Mouse (Mus musculus) CH12.LX (cell line): ENCODE data around the gene Gimap9. TPM values are rescaled to one million over a fixed set of nuclear protein-coding genes. Genes with fewer than 3 reads are reported as not detected.

Experiments
- DNase-seq: peaks from one replicate; pipeline ENCODE4 v3.0.0-alpha.2; 2013; ENCODE audit errors: extremely low read depth
- H3K27ac ChIP-seq: 2 replicates; pipeline ENCODE4 v1.5.1; 2012; ENCODE audit warnings: low read depth, mild to moderate bottlenecking, control low read depth, moderate library complexity; ENCODE audit not compliant: insufficient read depth
- H3K27me3 ChIP-seq: replicated peaks from 2 replicates; pipeline ENCODE3; 2012; ENCODE audit warnings: inconsistent platforms
- H3K36me3 ChIP-seq, 2 experiments: replicated peaks in 1 of 2; 2 replicates each; pipeline versions ENCODE3 to v1.6.1; 2012; ENCODE audit warnings: inconsistent platforms in 1 of 2, low read length in 1 of 2, mild to moderate bottlenecking in 1 of 2, mixed read lengths in 1 of 2, moderate library complexity in 1 of 2; ENCODE audit not compliant: control insufficient read depth in 1 of 2, insufficient read depth in 1 of 2
- H3K4me1 ChIP-seq, 2 experiments: 2 replicates each; pipeline ENCODE4 v1.6.1; 2012; ENCODE audit warnings: inconsistent platforms in 1 of 2, moderate library complexity in 1 of 2; ENCODE audit not compliant: insufficient read depth in 2 of 2, control insufficient read depth in 1 of 2
- H3K4me2 ChIP-seq: 2 replicates; pipeline ENCODE4 v1.6.1; 2012; ENCODE audit warnings: low read depth, mild to moderate bottlenecking, control low read depth; ENCODE audit not compliant: poor library complexity, insufficient read depth, severe bottlenecking
- H3K4me3 ChIP-seq, 3 experiments: fragments of 150-350 bp in 1 of 3; sonication (generic) in 1 of 3; replicated peaks in 1 of 3; 2 replicates each; pipeline versions ENCODE3 to v1.5.1; 2011 to 2012; ENCODE audit warnings: low read depth in 2 of 3, low read length in 2 of 3, mild to moderate bottlenecking in 2 of 3, moderate library complexity in 2 of 3, control low read depth in 1 of 3, improper control_type of control experiment in 1 of 3, inconsistent platforms in 1 of 3, mixed read lengths in 1 of 3; ENCODE audit not compliant: poor library complexity in 1 of 3
- H3K79me2 ChIP-seq: replicated peaks from 2 replicates; pipeline ENCODE4 v1.6.1; 2012; ENCODE audit warnings: mild to moderate bottlenecking, moderate library complexity; ENCODE audit not compliant: control insufficient read depth, poor library complexity, insufficient read depth, severe bottlenecking; ENCODE audit errors: extremely low read depth
- H3K9ac ChIP-seq: 2 replicates; pipeline ENCODE4 v1.6.1; 2012; ENCODE audit warnings: low read depth, mild to moderate bottlenecking, control low read depth, moderate library complexity; ENCODE audit not compliant: insufficient read depth
- H3K9me3 ChIP-seq: replicated peaks from 2 replicates; pipeline ENCODE3; 2012; ENCODE audit warnings: low read length, inconsistent platforms, mixed read lengths
- BHLHE40 ChIP-seq: IDR thresholded peaks from 2 replicates; pipeline ENCODE4 v1.6.1; 2011; ENCODE audit warnings: mild to moderate bottlenecking, low read depth, low read length, improper control_type of control experiment
- CHD1 ChIP-seq: IDR thresholded peaks from 2 replicates; pipeline ENCODE4 v1.6.1; 2012; ENCODE audit warnings: low read depth, low read length, improper control_type of control experiment, inconsistent platforms
- CHD2 ChIP-seq: IDR thresholded peaks from 2 replicates; pipeline ENCODE4 v1.6.1; 2011; ENCODE audit warnings: low read length, improper control_type of control experiment
- CTCF ChIP-seq, 2 experiments: IDR thresholded peaks in 1 of 2; conservative IDR thresholded peaks in 1 of 2; 2 replicates each; pipeline ENCODE4 v1.5.1; 2011 to 2012; ENCODE audit warnings: low read depth in 2 of 2, low read length in 2 of 2, improper control_type of control experiment in 1 of 2, inconsistent platforms in 1 of 2, mild to moderate bottlenecking in 1 of 2, moderate library complexity in 1 of 2
- E2F4 ChIP-seq: IDR thresholded peaks from 2 replicates; pipeline ENCODE4 v1.6.1; 2011; ENCODE audit warnings: low read depth, low read length, improper control_type of control experiment; ENCODE audit not compliant: insufficient replicate concordance
- ELF1 ChIP-seq: IDR thresholded peaks from 2 replicates; pipeline ENCODE4 v1.6.1; 2014; ENCODE audit warnings: low read depth, mild to moderate bottlenecking, inconsistent platforms, low read length, improper control_type of control experiment
- EP300 ChIP-seq: IDR thresholded peaks from 2 replicates; pipeline ENCODE4 v1.6.1; 2011; ENCODE audit warnings: low read length, improper control_type of control experiment
- ETS1 ChIP-seq: conservative IDR thresholded peaks from 2 replicates; pipeline ENCODE4 v1.6.1; 2012; ENCODE audit warnings: low read depth, mild to moderate bottlenecking, inconsistent platforms, low read length, improper control_type of control experiment, moderate library complexity
- GABPA ChIP-seq: IDR thresholded peaks from 2 replicates; pipeline ENCODE4 v1.6.1; 2012; ENCODE audit warnings: low read depth, low read length, improper control_type of control experiment, inconsistent platforms; ENCODE audit not compliant: insufficient replicate concordance
- HCFC1 ChIP-seq: IDR thresholded peaks from 2 replicates; pipeline ENCODE4 v1.6.1; 2012; ENCODE audit warnings: low read depth, mild to moderate bottlenecking, inconsistent platforms, low read length, improper control_type of control experiment
- IRF4 ChIP-seq: IDR thresholded peaks from 2 replicates; pipeline ENCODE4 v1.6.1; 2014; ENCODE audit warnings: low read depth, mild to moderate bottlenecking, inconsistent platforms, low read length, improper control_type of control experiment
- JUN ChIP-seq: IDR thresholded peaks from 2 replicates; pipeline ENCODE4 v1.6.1; 2011; ENCODE audit warnings: low read depth, mild to moderate bottlenecking, low read length, improper control_type of control experiment, moderate library complexity; ENCODE audit not compliant: insufficient read depth
- JUND ChIP-seq: conservative IDR thresholded peaks from 2 replicates; pipeline ENCODE4 v1.6.1; 2011; ENCODE audit warnings: low read depth, low read length, improper control_type of control experiment
- KAT2A ChIP-seq: IDR thresholded peaks from 2 replicates; pipeline ENCODE4 v1.6.1; 2012; ENCODE audit warnings: low read length, improper control_type of control experiment, inconsistent platforms; ENCODE audit not compliant: insufficient replicate concordance
- MAFK ChIP-seq: IDR thresholded peaks from 2 replicates; pipeline ENCODE4 v1.6.1; 2011; ENCODE audit warnings: low read length, improper control_type of control experiment; ENCODE audit not compliant: insufficient replicate concordance
- MAZ ChIP-seq: IDR thresholded peaks from 2 replicates; pipeline ENCODE4 v1.6.1; 2012; ENCODE audit warnings: low read depth, mild to moderate bottlenecking, inconsistent platforms, low read length, improper control_type of control experiment, moderate library complexity
- MEF2A ChIP-seq: IDR thresholded peaks from 2 replicates; pipeline ENCODE4 v1.6.1; 2014; ENCODE audit warnings: low read depth, mild to moderate bottlenecking, inconsistent platforms, low read length, improper control_type of control experiment, borderline replicate concordance
- MXI1 ChIP-seq: IDR thresholded peaks from 2 replicates; pipeline ENCODE4 v1.6.1; 2011; ENCODE audit warnings: mild to moderate bottlenecking, low read depth, low read length, improper control_type of control experiment
- MYC ChIP-seq: IDR thresholded peaks from 2 replicates; pipeline ENCODE4 v1.6.1; 2011; ENCODE audit warnings: low read depth, mild to moderate bottlenecking, improper control_type of control experiment, low read length
- NELFE ChIP-seq: IDR thresholded peaks from 2 replicates; pipeline ENCODE4 v1.6.1; 2011; ENCODE audit warnings: low read depth, low read length, improper control_type of control experiment
- NRF1 ChIP-seq: IDR thresholded peaks from 2 replicates; pipeline ENCODE4 v1.6.1; 2014; ENCODE audit warnings: low read depth, mild to moderate bottlenecking, inconsistent platforms, low read length, improper control_type of control experiment, moderate library complexity
- PAX5 ChIP-seq: IDR thresholded peaks from 2 replicates; pipeline ENCODE4 v1.6.1; 2012; ENCODE audit warnings: low read length, inconsistent platforms, mixed read lengths
- POLR2A ChIP-seq: IDR thresholded peaks from 2 replicates; pipeline ENCODE4 v1.6.1; 2011; ENCODE audit warnings: low read depth, mild to moderate bottlenecking, improper control_type of control experiment, low read length
- POLR2AphosphoS2 ChIP-seq: IDR thresholded peaks from 2 replicates; pipeline ENCODE4 v1.6.1; 2011; ENCODE audit warnings: low read depth, low read length, improper control_type of control experiment
- RAD21 ChIP-seq: IDR thresholded peaks from 2 replicates; pipeline ENCODE4 v1.6.1; 2011; ENCODE audit warnings: low read depth, mild to moderate bottlenecking, low read length, improper control_type of control experiment, moderate library complexity
- RCOR1 ChIP-seq: conservative IDR thresholded peaks from 2 replicates; pipeline ENCODE4 v1.6.1; 2012; ENCODE audit warnings: low read depth, mild to moderate bottlenecking, inconsistent platforms, low read length, improper control_type of control experiment
- SIN3A ChIP-seq: IDR thresholded peaks from 2 replicates; pipeline ENCODE4 v1.6.1; 2012; ENCODE audit warnings: low read length, improper control_type of control experiment, inconsistent platforms
- SMC3 ChIP-seq: IDR thresholded peaks from 2 replicates; pipeline ENCODE4 v1.6.1; 2011; ENCODE audit warnings: low read depth, low read length, improper control_type of control experiment
- TBP ChIP-seq: conservative IDR thresholded peaks from 2 replicates; pipeline ENCODE4 v1.6.1; 2011; ENCODE audit warnings: low read depth, low read length, improper control_type of control experiment
- TCF12 ChIP-seq: IDR thresholded peaks from 2 replicates; pipeline ENCODE4 v1.6.1; 2014; ENCODE audit warnings: low read depth, mild to moderate bottlenecking, inconsistent platforms, low read length, improper control_type of control experiment
- UBTF ChIP-seq: IDR thresholded peaks from 2 replicates; pipeline ENCODE4 v1.6.1; 2012; ENCODE audit warnings: low read depth, mild to moderate bottlenecking, inconsistent platforms, low read length, improper control_type of control experiment, moderate library complexity
- USF1 ChIP-seq: IDR thresholded peaks from 2 replicates; pipeline ENCODE4 v1.6.1; 2014; ENCODE audit warnings: low read depth, mild to moderate bottlenecking, inconsistent platforms, low read length, improper control_type of control experiment
- USF2 ChIP-seq: conservative IDR thresholded peaks from 2 replicates; pipeline ENCODE4 v1.6.1; 2011; ENCODE audit warnings: low read depth, low read length, improper control_type of control experiment
- ZKSCAN1 ChIP-seq: IDR thresholded peaks from 2 replicates; pipeline ENCODE4 v1.6.1; 2012; ENCODE audit warnings: low read depth, inconsistent platforms, low read length, improper control_type of control experiment, borderline replicate concordance
- ZMIZ1 ChIP-seq: IDR thresholded peaks from 2 replicates; pipeline ENCODE4 v1.6.1; 2012; ENCODE audit warnings: low read depth, mild to moderate bottlenecking, inconsistent platforms, low read length, improper control_type of control experiment
- ZNF384 ChIP-seq: IDR thresholded peaks from 2 replicates; pipeline ENCODE4 v1.6.1; 2012; ENCODE audit warnings: low read depth, low read length, improper control_type of control experiment, inconsistent platforms
- dilution Hi-C: fragments of 300-500 bp; cut with MboI; formaldehyde crosslinking; loops from 2 replicates; pipeline ENCODE4 v1.14.3; 2020; ENCODE audit warnings: low sequenced_read_pairs; ENCODE audit not compliant: extremely low pct_unique_long_range_greater_than_20kb, extremely low pct_ligation_motif_present
- in situ Hi-C: fragments of 300-500 bp; cut with MboI; formaldehyde crosslinking; loops from 3 replicates; pipeline ENCODE4 v1.14.3; 2019; ENCODE audit warnings: low sequenced_read_pairs, low pct_ligation_motif_present, low pct_unique_long_range_greater_than_20kb, mixed read lengths
- polyA plus RNA-seq: library from polyadenylated mRNA; unstranded; fragments of >175 nt; gene quantifications from 2 replicates; pipeline ENCODE4 v1.2.1, GENCODE M21; 2012; ENCODE audit warnings: low read depth; ENCODE audit not compliant: insufficient read length
- total RNA-seq, 2 experiments: library from RNA; depleted of rRNA; stranded (reverse); fragments of 300-350 nt in 1 of 2; fragments of >200 nt in 1 of 2; gene quantifications; 2 replicates each; pipeline ENCODE4 v1.2.3; 2012 to 2014

Gimap9 gene
- total RNA-seq (2012; rRNA removed): 31.0 and 38.5 TPM in 2 replicates
- total RNA-seq (2014; rRNA removed): 75.1 and 83.9 TPM in 2 replicates
- 43.4 and 46.1 TPM in 2 replicates for polyA plus RNA-seq

DNA sequence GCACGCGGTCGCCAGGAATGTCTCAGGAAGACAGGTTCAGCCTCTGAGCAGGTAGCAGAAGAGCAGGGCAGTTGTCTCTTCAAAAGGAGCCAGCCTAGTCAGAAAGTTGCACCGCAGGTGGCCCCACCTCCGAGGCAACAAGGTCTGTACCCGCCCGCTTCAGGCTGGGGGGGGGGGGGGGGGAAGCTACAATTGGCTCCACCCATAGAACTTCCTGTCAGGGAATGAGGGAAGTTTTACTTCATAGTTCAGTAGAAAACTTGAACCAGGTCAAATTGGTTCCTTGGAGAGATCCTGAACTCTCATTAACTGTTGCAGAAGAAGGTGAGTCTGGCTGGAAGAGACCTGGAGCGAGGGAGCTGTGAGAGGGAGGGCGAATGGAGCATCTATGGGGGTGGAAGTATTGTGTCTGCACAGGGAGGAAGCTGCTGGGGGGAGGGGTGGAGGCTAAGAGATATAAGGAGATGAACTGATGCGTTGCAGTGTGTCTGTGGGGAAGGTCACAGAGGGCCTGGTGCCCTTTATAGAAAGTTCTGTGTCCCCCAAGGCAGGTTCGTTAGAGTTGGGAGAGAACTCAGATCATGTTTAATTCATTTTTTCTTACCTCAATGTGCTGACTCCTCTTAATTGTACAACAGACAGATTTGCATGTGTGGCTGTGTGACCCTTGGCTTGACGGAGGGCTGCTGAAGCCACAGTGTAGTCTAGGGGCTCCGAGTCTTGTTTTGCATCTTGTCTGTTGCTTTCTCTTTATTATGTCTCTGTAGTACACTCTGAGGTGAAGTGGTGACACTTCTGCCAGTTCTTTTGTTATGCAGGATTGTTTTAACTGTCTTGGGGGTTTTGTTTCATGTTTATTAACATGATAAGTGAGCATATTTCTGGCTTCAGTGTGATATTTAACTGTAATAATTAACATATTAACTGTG is at the start of gene Gimap9:
TSS of gene Gimap9 (plus strand) at position 199 of the 929 bp plus-strand sequence.
- Histone ChIP-seq H3K9ac (peak within 1 kb of the TSS; percentile 89), H3K36me3 (peaks cover 0 to 13% of the 10 kb centered on the region in 2 experiments), H3K27me3 (no peaks in the 10 kb centered on the region), H3K4me3 (peak within 1 kb of the TSS; percentile 59 to 80 (median 64)), H3K79me2 (peaks cover 22% of the 10 kb centered on the region), H3K4me2 (peak within 1 kb of the TSS; percentile 98), H3K4me1 (peaks cover 24 to 60% of the 10 kb centered on the region in 2 experiments), H3K9me3 (peaks cover 4% of the 10 kb centered on the region), H3K27ac (peak within 1 kb of the TSS; percentile 97)
- dilution Hi-C loops: no loop called here
- in situ Hi-C loops: no loop called here
- DNase-seq: peak; percentile 94
- TF ChIP-seq MEF2A: peak; percentile 74; the same call in 1 of the 2 replicates
- peak; percentile 75 for TF ChIP-seq MAFK
- peak; percentile 78 for TF ChIP-seq MYC
- TF ChIP-seq UBTF: no peak
- no peak; the same call in 1 of the 2 replicates for TF ChIP-seq MXI1
- no peak; the same call in none of the 2 replicates for TF ChIP-seq RAD21
- TF ChIP-seq ZNF384: peak; percentile 28; the same call in 1 of the 2 replicates
- peak; percentile 53 for TF ChIP-seq IRF4
- peak; percentile 92 for TF ChIP-seq POLR2AphosphoS2
- peak; percentile 59; the same call in 1 of the 2 replicates for TF ChIP-seq TCF12
- TF ChIP-seq POLR2A: peak; percentile 92
- 0 out of 2 replicates have a peak, but pooled peaks have one; percentile 50 for TF ChIP-seq KAT2A
- TF ChIP-seq JUN: peak; percentile 28; the same call in 1 of the 2 replicates
- no peak for TF ChIP-seq GABPA
- no peak for TF ChIP-seq USF2
- peak; percentile 98 for TF ChIP-seq TBP
- TF ChIP-seq ZKSCAN1: no peak
- TF ChIP-seq SMC3: no peak; the same call in 1 of the 2 replicates
- peak; percentile 92 for TF ChIP-seq CHD2
- peak; percentile 72; the same call in 1 of the 2 replicates for TF ChIP-seq RCOR1
- peak; percentile 22; the same call in 1 of the 2 replicates for TF ChIP-seq JUND
- TF ChIP-seq E2F4: 0 out of 2 replicates have a peak, but pooled peaks have one; percentile 69
- peak; percentile 90 for TF ChIP-seq NELFE
- TF ChIP-seq MAZ: peak; percentile 82
- no peak for TF ChIP-seq NRF1
- no peak for TF ChIP-seq USF1
- TF ChIP-seq SIN3A: peak; percentile 85
- peak; percentile 56 for TF ChIP-seq HCFC1
- peak; percentile 69 for TF ChIP-seq EP300
- TF ChIP-seq BHLHE40: peak; percentile 43; the same call in 1 of the 2 replicates
- peak; percentile 50; the same call in 1 of the 2 replicates for TF ChIP-seq ELF1
- peak; percentile 97 for TF ChIP-seq ZMIZ1
- TF ChIP-seq CTCF (conservative IDR thresholded peaks at IDR 0.05 in 1 of 2, IDR thresholded peaks at IDR 0.05 in 1 of 2; ENCODE audit: low read depth in 2 of 2, low read length in 2 of 2): no peak
- peak; percentile 71 for TF ChIP-seq ETS1
- TF ChIP-seq PAX5: no peak
- TF ChIP-seq CHD1: peak; percentile 96
